Mouse (Mus musculus) liver, adult (tissue): Measurements from ENCODE around the gene Olfml3.

Experiments used
- GATA4 ChIP-seq: IDR thresholded peaks from 2 replicates; pipeline ENCODE4 v1.6.1; 2014; ENCODE audit warnings: mild to moderate bottlenecking, low read length; ENCODE audit not compliant: insufficient replicate concordance

The Olfml3 gene

GRCm38 (mm10) chr3:103737778-103738571, at the start of gene Olfml3:
Olfml3 (minus strand) TSS chr3:103738001.
- TF ChIP-seq GATA4: peak; percentile 14; the same call in 1 of the 2 replicates

GRCm38 (mm10) chr3:103787225-103787624, 49.4 kb upstream of the Olfml3 start:
- TF ChIP-seq GATA4: no peak

GRCm38 (mm10) chr3:103782844-103783609, 45.2 kb upstream of the Olfml3 start:
- no peak for TF ChIP-seq GATA4

GRCm38 (mm10) chr3:103780777-103781176, 43.0 kb upstream of the Olfml3 start:
- TF ChIP-seq GATA4: no peak

- TF ChIP-seq GATA4: no peak
Observed at GRCm38 (mm10) chr3:103780271-103780670, 42.5 kb upstream of the Olfml3 start.

- no peak for TF ChIP-seq GATA4
Observed at GRCm38 (mm10) chr3:103779183-103779582, 41.4 kb upstream of the Olfml3 start.

- TF ChIP-seq GATA4: no peak
Observed at GRCm38 (mm10) chr3:103778660-103779059, 40.9 kb upstream of the Olfml3 start.

- TF ChIP-seq GATA4: no peak
Observed at GRCm38 (mm10) chr3:103777940-103778339, 40.1 kb upstream of the Olfml3 start.

- TF ChIP-seq GATA4: no peak
Observed at GRCm38 (mm10) chr3:103774009-103774408, 36.2 kb upstream of the Olfml3 start.

- TF ChIP-seq GATA4: no peak
Observed at GRCm38 (mm10) chr3:103773508-103773907, 35.7 kb upstream of the Olfml3 start.

GRCm38 (mm10) chr3:103772846-103773245, 35.0 kb upstream of the Olfml3 start:
- TF ChIP-seq GATA4: peak; percentile 6; the same call in 1 of the 2 replicates

- no peak for TF ChIP-seq GATA4
Observed at GRCm38 (mm10) chr3:103771531-103772130, 33.8 kb upstream of the Olfml3 start.

GRCm38 (mm10) chr3:103766789-103767188, 29.0 kb upstream of the Olfml3 start:
- no peak for TF ChIP-seq GATA4

- no peak for TF ChIP-seq GATA4
Observed at GRCm38 (mm10) chr3:103759261-103759970, 21.6 kb upstream of the Olfml3 start.

GRCm38 (mm10) chr3:103758456-103758855, 20.7 kb upstream of the Olfml3 start:
- no peak for TF ChIP-seq GATA4
